Mouse (Mus musculus): ENCODE measurements around the gene Rrn3. TPM values are rescaled to one million over a fixed set of nuclear protein-coding genes. Genes with fewer than 3 reads are reported as not detected.

Gene Rrn3
- total RNA-seq, 1 experiment from 2014 or later: 48.6 TPM

DNA sequence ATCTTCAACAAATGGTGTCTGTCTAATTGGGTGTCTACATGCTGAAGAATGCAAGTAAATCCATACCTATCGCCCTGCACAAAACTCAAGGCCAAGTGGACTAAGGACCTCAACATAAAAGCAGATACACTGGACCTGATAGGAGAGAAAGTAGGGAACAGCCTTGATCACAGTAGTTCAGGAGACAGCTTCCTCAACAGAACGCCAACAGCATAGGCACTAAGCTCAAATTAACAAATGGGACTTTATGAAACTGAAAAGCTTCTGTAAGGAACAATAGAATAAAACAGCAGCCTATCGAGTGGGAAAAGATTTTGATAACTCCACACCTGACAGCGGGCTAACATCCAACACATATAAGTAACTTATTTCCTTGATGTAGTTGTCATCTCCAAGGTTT is 70.9 kb downstream of the Rrn3 start:
- DNase-seq: no peak

- DNase-seq: no peak
Observed at GRCm38 (mm10) chr16:13853886-13854285, 73.4 kb downstream of the Rrn3 start.

Small RNAs within 50 kb of the gene (microRNA-seq; reads per million reads assigned to microRNA genes)
- 0 reads per million in 2 experiments for gene Gm27734

Other genes with a start within 250 kb of the Rrn3 start
- gene Parn, start 112.5 kb upstream of the Rrn3 start, total RNA-seq (2021): 36.5 and 47.5 TPM in 2 replicates
- gene Bfar, start 108.8 kb upstream of the Rrn3 start, total RNA-seq (2021): 52.8 and 60.4 TPM in 2 replicates
- 5.6 and 7.8 TPM in 2 replicates for gene 3110001I22Rik, start 108.8 kb upstream of the Rrn3 start, total RNA-seq (2021)
- not detected in 2 replicates for gene Pla2g10, start 49.7 kb upstream of the Rrn3 start, total RNA-seq (2021)
- 49.6 TPM in 2 replicates for gene Ntan1, start 38.1 kb downstream of the Rrn3 start, total RNA-seq (2021)
- gene Pdxdc1, start 122.4 kb downstream of the Rrn3 start, total RNA-seq (2021): 84.2 and 86.3 TPM in 2 replicates
- gene Mpv17l, start 122.5 kb downstream of the Rrn3 start, total RNA-seq (2021): 6.8 and 13.1 TPM in 2 replicates
- 1.5 and 1.9 TPM in 2 replicates for gene 2900011O08Rik, start 205.9 kb downstream of the Rrn3 start, total RNA-seq (2021)
- gene Ifitm7, start 206.2 kb downstream of the Rrn3 start, total RNA-seq (2021): 0.94 TPM in 1 of 2 replicates, not detected in the other

Measured in adrenal gland, postnatal 25 days (tissue).